29 mouse cellular contexts compared by ENCODE assay signal in the genomic region with DNA sequence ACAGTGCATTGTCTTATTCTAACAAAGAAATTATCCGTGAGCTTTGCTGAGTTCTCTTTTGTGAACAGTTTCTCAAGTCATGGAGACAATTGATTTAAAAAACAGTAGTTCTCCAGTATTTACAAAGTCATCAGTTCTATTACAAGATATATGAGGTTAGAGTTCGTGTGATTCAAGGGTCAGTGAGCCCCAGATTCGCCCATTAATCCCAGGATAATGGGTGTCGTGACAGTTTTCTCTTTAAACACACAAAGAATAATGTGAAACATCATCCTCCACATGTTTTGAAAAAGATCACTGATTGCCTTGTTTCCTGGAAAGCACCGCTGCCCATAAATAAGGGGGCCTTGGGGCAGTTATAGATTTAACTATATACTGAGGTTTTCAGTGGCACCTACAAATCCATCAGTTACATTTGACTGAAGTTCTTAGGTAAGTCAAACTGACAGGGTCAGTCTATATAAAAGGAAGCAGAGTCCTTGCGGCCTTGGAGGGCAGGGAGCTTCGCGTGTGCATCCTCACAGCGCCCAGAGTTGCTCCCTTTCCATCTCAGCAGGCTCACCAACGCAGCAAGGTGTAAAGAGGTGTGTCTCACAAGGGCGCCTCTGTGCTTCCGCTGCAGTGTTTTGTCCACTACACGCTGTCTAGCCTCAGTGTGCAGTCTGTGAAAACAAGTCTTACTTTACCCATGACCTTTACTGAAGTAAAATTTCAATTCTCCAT.
DNase-seq lines count a peak whose midpoint lies in the region; ATAC-seq lines count a peak whose summit lies in the region.
"Had no signal": no experiment of that assay in that cellular context is flagged by ENCODE, and none has a peak within 500 bp of the region (broad histone marks: within the 10 kb centered on the region; RNA-seq: fewer than 3 reads in every experiment).

No protein-coding gene starts in this region.

- H3K27me3 ChIP-seq in midbrain, embryonic 11.5 days (ENCODE audit: control insufficient read depth, insufficient read depth, low read length), result no peaks in the 10 kb centered on the region
- no peaks in the 10 kb centered on the region for H3K27me3 ChIP-seq in midbrain, embryonic 15.5 days (replicated peaks)
- H3K27me3 ChIP-seq in embryonic facial prominence, embryonic 10.5 days (replicated peaks; ENCODE audit: low read depth, poor library complexity, severe bottlenecking), result no peaks in the 10 kb centered on the region
- H3K27me3 ChIP-seq: forebrain, embryonic 15.5 days; heart, embryonic 13.5 days; liver, embryonic 15.5 days; neural tube, embryonic 13.5 days had no signal

- H3K4me1 ChIP-seq in midbrain, embryonic 11.5 days (ENCODE audit: control insufficient read depth, insufficient read depth, low read length), result peaks cover 16% of the 10 kb centered on the region
- 0 out of 2 replicates have a peak, but pooled peaks cover 3% of the 10 kb centered on the region for H3K4me1 ChIP-seq in midbrain, embryonic 15.5 days
- H3K4me1 ChIP-seq in embryonic facial prominence, embryonic 10.5 days, result peaks cover 36% of the 10 kb centered on the region
- H3K4me1 ChIP-seq: forebrain, embryonic 15.5 days; liver, embryonic 15.5 days had no signal

- H3K9ac ChIP-seq in midbrain, embryonic 11.5 days (ENCODE audit: low read length), result no peak overlapping the region
- no peak overlapping the region for H3K9ac ChIP-seq in midbrain, embryonic 15.5 days
- H3K9ac ChIP-seq: forebrain, embryonic 15.5 days; heart, embryonic 13.5 days; hindbrain, embryonic 14.5 days; liver, embryonic 15.5 days; lung, embryonic 14.5 days; neural tube, embryonic 13.5 days had no signal

- 69% methylated on average over 13 of the region's 13 CpGs for WGBS in midbrain, embryonic 11.5 days
- WGBS in midbrain, embryonic 15.5 days, result 66% methylated on average over 13 of the region's 13 CpGs
- 66% methylated on average over 13 of the region's 13 CpGs for WGBS in embryonic facial prominence, embryonic 10.5 days

- no peak overlapping the region for H3K27ac ChIP-seq in midbrain, embryonic 11.5 days (ENCODE audit: low read depth, low read length)
- H3K27ac ChIP-seq in midbrain, embryonic 15.5 days, result no peak overlapping the region
- H3K27ac ChIP-seq in embryonic facial prominence, embryonic 10.5 days (replicated peaks), result peak overlapping the region; percentile 71
- H3K27ac ChIP-seq: forebrain, embryonic 15.5 days; heart, adult 2 months; heart, embryonic 13.5 days; hindbrain, embryonic 14.5 days; layer of hippocampus, adult 2 months; liver, embryonic 15.5 days; neural tube, embryonic 13.5 days had no signal

- H3K4me3 ChIP-seq in midbrain, embryonic 11.5 days (ENCODE audit: low read depth, low read length), result no peak overlapping the region
- no peak overlapping the region for H3K4me3 ChIP-seq in midbrain, embryonic 15.5 days
- no peak overlapping the region for H3K4me3 ChIP-seq in embryonic facial prominence, embryonic 10.5 days
- H3K4me3 ChIP-seq: forebrain, embryonic 15.5 days; heart, adult 2 months; heart, embryonic 13.5 days; layer of hippocampus, adult 2 months; liver, embryonic 15.5 days; midbrain, embryonic 10.5 days; myocyte; neural tube, embryonic 13.5 days had no signal

- H3K4me2 ChIP-seq in midbrain, embryonic 11.5 days, result no peak overlapping the region
- H3K4me2 ChIP-seq in midbrain, embryonic 15.5 days, result no peak overlapping the region
- H3K4me2 ChIP-seq: forebrain, embryonic 15.5 days; heart, embryonic 13.5 days; hindbrain, embryonic 14.5 days; liver, embryonic 15.5 days; lung, embryonic 14.5 days; neural tube, embryonic 13.5 days had no signal

- no peak for ATAC-seq in midbrain, embryonic 11.5 days (ENCODE audit: low FRiP score)
- no peak for ATAC-seq in midbrain, embryonic 15.5 days (replicated peaks)
- ATAC-seq: forebrain, embryonic 15.5 days; intestine, postnatal 0 days had no signal

- no peaks in the 10 kb centered on the region for H3K36me3 ChIP-seq in midbrain, embryonic 11.5 days (ENCODE audit: control insufficient read depth, insufficient read depth, low read length)
- no peaks in the 10 kb centered on the region for H3K36me3 ChIP-seq in midbrain, embryonic 15.5 days (replicated peaks)
- no peaks in the 10 kb centered on the region for H3K36me3 ChIP-seq in embryonic facial prominence, embryonic 10.5 days (replicated peaks)
- H3K36me3 ChIP-seq: forebrain, embryonic 15.5 days; heart, embryonic 13.5 days; liver, embryonic 15.5 days; midbrain, embryonic 10.5 days; neural tube, embryonic 13.5 days had no signal

- no peaks in the 10 kb centered on the region for H3K9me3 ChIP-seq in midbrain, embryonic 11.5 days (ENCODE audit: control insufficient read depth, low read length)
- H3K9me3 ChIP-seq in midbrain, embryonic 15.5 days, result no peaks in the 10 kb centered on the region
- H3K9me3 ChIP-seq in embryonic facial prominence, embryonic 10.5 days, result no peaks in the 10 kb centered on the region
- H3K9me3 ChIP-seq: forebrain, embryonic 15.5 days; heart, embryonic 13.5 days; liver, embryonic 15.5 days; neural tube, embryonic 13.5 days had no signal

- DNase-seq in heart, adult 11 months, result peak; percentile 77
- no peak for DNase-seq in heart, adult 8-10 months (ENCODE audit: low spot score)
- DNase-seq in midbrain, embryonic 11.5 days (ENCODE audit: low spot score, missing footprints), result peak; percentile 75
- no peak for DNase-seq in embryonic facial prominence, embryonic 10.5 days (ENCODE audit: low spot score)
- no peak for DNase-seq in urinary bladder, adult 2 months (ENCODE audit: low spot score)
- DNase-seq in ovary, postnatal 14 days (ENCODE audit: low spot score), result no peak
- DNase-seq: adrenal gland, adult 8-10 months; cerebellum, adult 8-10 months; cerebellum, postnatal 25 days; gastrocnemius, postnatal 25 days; heart, adult 2 months; heart, postnatal 10 days; kidney, postnatal 14 days; left cerebral cortex, postnatal 4 days; lung, embryonic 14.5 days; lung, postnatal 14 days; retina, postnatal 1 day; right cerebral cortex, postnatal 14 days; thymus, postnatal 4 days had no signal

Comparison
In these comparisons a context has a peak if more than half of its experiments do, and no peak if none do; other contexts are left out.
1. DNase-seq: peak in heart, adult 11 months (single experiment) and midbrain, embryonic 11.5 days (single experiment); none in heart, adult 8-10 months (single experiment), embryonic facial prominence, embryonic 10.5 days (single experiment), urinary bladder, adult 2 months (single experiment) and ovary, postnatal 14 days (single experiment).